Mouse (Mus musculus): Measurements from ENCODE around the gene Fdxacb1. TPM values are rescaled to one million over a fixed set of nuclear protein-coding genes. Genes with fewer than 3 reads are reported as not detected.
A peak's percentile ranks its signal among the peaks of the same experiment; 100 is the strongest.

Gene Fdxacb1
- polyA plus RNA-seq, 1 experiment from 2014 or later = 6.5 TPM

- ATAC-seq (peak; percentile 73), DNase-seq (ENCODE audit: low read depth, low spot score) (no peak)
- H3K27me3 ChIP-seq = no peaks in the 10 kb centered on the region
- ChIA-PET POLR2A (interaction anchor here (1.1 to 2.4 kb wide), 3 partner anchors 14 to 25 kb away, joined by 3 to 12 read pairs (median 6); partner anchors contain the start of genes 2310030G06Rik and Hspb2), CTCF (interaction anchor here (2.7 kb wide), 1 partner anchor 39 kb away, joined by 12 read pairs; the partner anchor contains the start of gene Fdxacb1)
- no peak for TF ChIP-seq CTCF (IDR thresholded peaks at IDR 0.05)
- in situ Hi-C loops (cut with MboI; ENCODE audit: low pct_unique_long_range_greater_than_20kb) = no loop called here
Observed at GRCm38 (mm10) chr9:50727925-50728651, 39.9 kb upstream of the Fdxacb1 start.

- ATAC-seq = no peak
- no peak for DNase-seq (ENCODE audit: low read depth, low spot score)
- POLR2A ChIA-PET = no interaction called here
- CTCF ChIA-PET = interaction anchor here (1.2 to 2.7 kb wide), 3 partner anchors 12 to 38 kb away, joined by 3 to 7 read pairs (median 4); partner anchors contain the start of gene Fdxacb1
- no peaks in the 10 kb centered on the region for H3K27me3 ChIP-seq
- no peak for TF ChIP-seq CTCF (IDR thresholded peaks at IDR 0.05)
- in situ Hi-C loops (cut with MboI; ENCODE audit: low pct_unique_long_range_greater_than_20kb) = no loop called here
Observed at GRCm38 (mm10) chr9:50729600-50729999, 38.4 kb upstream of the Fdxacb1 start.

- DNase-seq (ENCODE audit: low read depth, low spot score) = no peak
- no peaks in the 10 kb centered on the region for H3K27me3 ChIP-seq
- POLR2A ChIA-PET = no interaction called here
- TF ChIP-seq CTCF (IDR thresholded peaks at IDR 0.05) = no peak
- ATAC-seq = no peak
- in situ Hi-C loops (cut with MboI; ENCODE audit: low pct_unique_long_range_greater_than_20kb) = no loop called here
- CTCF ChIA-PET = interaction anchor here (0.8 kb wide), 1 partner anchor 9 kb away, joined by 3 read pairs; no protein-coding TSS in a partner anchor
Observed at GRCm38 (mm10) chr9:50732560-50732959, 35.5 kb upstream of the Fdxacb1 start.

- DNase-seq (ENCODE audit: low read depth, low spot score) (no peak), ATAC-seq (no peak)
- CTCF ChIA-PET = interaction anchor here (0.7 to 1.3 kb wide), 3 partner anchors 8 to 25 kb away, joined by 3 to 4 read pairs (median 3); no protein-coding TSS in a partner anchor
- POLR2A ChIA-PET = interaction anchor here (0.6 kb wide), 1 partner anchor 85 kb away, joined by 3 read pairs; no protein-coding TSS in a partner anchor
- peak; percentile 87 for TF ChIP-seq CTCF (IDR thresholded peaks at IDR 0.05)
- H3K27me3 ChIP-seq = no peaks in the 10 kb centered on the region
- in situ Hi-C loops (cut with MboI; ENCODE audit: low pct_unique_long_range_greater_than_20kb) = no loop called here
Observed at GRCm38 (mm10) chr9:50734989-50735388, 33.0 kb upstream of the Fdxacb1 start.

GRCm38 (mm10) chr9:50738914-50739870, 28.8 kb upstream of the Fdxacb1 start, which contains the start of gene Dixdc1:
Gene Dixdc1, minus strand, starts transcription at chr9:50739517.
- DNase-seq (ENCODE audit: low read depth, low spot score) = no peak
- in situ Hi-C loops (cut with MboI; ENCODE audit: low pct_unique_long_range_greater_than_20kb) = no loop called here
- ChIA-PET CTCF (interaction anchor here (0.6 to 1.4 kb wide), 5 partner anchors 10 to 28 kb away, joined by 3 to 5 read pairs (median 3); no protein-coding TSS in a partner anchor), POLR2A (interaction anchor here (0.6 to 0.8 kb wide), 2 partner anchors 15 to 264 kb away, joined by 3 read pairs; no protein-coding TSS in a partner anchor)
- H3K27me3 ChIP-seq = no peaks in the 10 kb centered on the region
- no peak for TF ChIP-seq CTCF (IDR thresholded peaks at IDR 0.05)
- peak; percentile 14 for ATAC-seq

GRCm38 (mm10) chr9:50740867-50741784, 26.9 kb upstream of the Fdxacb1 start:
- ATAC-seq (peak; percentile 70), DNase-seq (ENCODE audit: low read depth, low spot score) (no peak)
- no peak for TF ChIP-seq CTCF (IDR thresholded peaks at IDR 0.05)
- POLR2A ChIA-PET = interaction anchor here (1.2 to 1.4 kb wide), 2 partner anchors 14 to 26 kb away, joined by 3 to 6 read pairs; no protein-coding TSS in a partner anchor
- in situ Hi-C loops (cut with MboI; ENCODE audit: low pct_unique_long_range_greater_than_20kb) = no loop called here
- CTCF ChIA-PET = interaction anchor here (0.8 to 3.0 kb wide), 5 partner anchors 9 to 21 kb away, joined by 3 to 11 read pairs (median 4); partner anchors contain the start of gene Hspb2
- H3K27me3 ChIP-seq = no peaks in the 10 kb centered on the region

- ATAC-seq (no peak), DNase-seq (ENCODE audit: low read depth, low spot score) (no peak)
- CTCF ChIA-PET = interaction anchor here (0.7 to 3.0 kb wide), 5 partner anchors 10 to 26 kb away, joined by 3 to 11 read pairs (median 4); partner anchors contain the start of genes Fdxacb1 and Hspb2
- POLR2A ChIA-PET = interaction anchor here (1.2 kb wide), 1 partner anchor 15 kb away, joined by 3 read pairs; no protein-coding TSS in a partner anchor
- in situ Hi-C loops (cut with MboI; ENCODE audit: low pct_unique_long_range_greater_than_20kb) = no loop called here
- TF ChIP-seq CTCF (IDR thresholded peaks at IDR 0.05) = no peak
- H3K27me3 ChIP-seq = no peaks in the 10 kb centered on the region
Observed at GRCm38 (mm10) chr9:50742261-50742660, 25.8 kb upstream of the Fdxacb1 start.

GRCm38 (mm10) chr9:50742744-50743143, 25.3 kb upstream of the Fdxacb1 start:
- no peaks in the 10 kb centered on the region for H3K27me3 ChIP-seq
- CTCF ChIA-PET = interaction anchor here (3.0 kb wide), 1 partner anchor 10 kb away, joined by 11 read pairs; the partner anchor contains the start of gene Hspb2
- in situ Hi-C loops (cut with MboI; ENCODE audit: low pct_unique_long_range_greater_than_20kb) = no loop called here
- ATAC-seq (no peak), DNase-seq (ENCODE audit: low read depth, low spot score) (no peak)
- POLR2A ChIA-PET = no interaction called here
- no peak for TF ChIP-seq CTCF (IDR thresholded peaks at IDR 0.05)

- ChIA-PET POLR2A (interaction anchor here (2.0 kb wide), 1 partner anchor 19 kb away, joined by 6 read pairs; no protein-coding TSS in a partner anchor), CTCF (interaction anchor here (0.8 to 1.3 kb wide), 3 partner anchors 17 to 25 kb away, joined by 3 to 5 read pairs (median 4); no protein-coding TSS in a partner anchor)
- in situ Hi-C loops (cut with MboI; ENCODE audit: low pct_unique_long_range_greater_than_20kb) = no loop called here
- ATAC-seq (no peak), DNase-seq (ENCODE audit: low read depth, low spot score) (no peak)
- TF ChIP-seq CTCF (IDR thresholded peaks at IDR 0.05) = no peak
- H3K27me3 ChIP-seq = no peaks in the 10 kb centered on the region
Observed at GRCm38 (mm10) chr9:50745806-50746205, 22.2 kb upstream of the Fdxacb1 start.
